Mouse (Mus musculus): ENCODE results near the gene Zer1. TPM values are rescaled to one million over a fixed set of nuclear protein-coding genes. Genes with fewer than 3 reads are reported as not detected.
"Not testable (repeated sequence)": the region's sequence is repeated elsewhere in the genome, so short reads cannot be mapped to it uniquely, and the experiment has no call there.

Zer1 gene
- total RNA-seq, 2 experiments from 2014 or later, result 160 to 173 TPM

- not testable (repeated sequence) for DNase-seq (ENCODE audit: low spot score in 2 of 2)
Observed at GRCm38 (mm10) chr2:30055310-30055709, 69.1 kb downstream of the Zer1 start.

GRCm38 (mm10) chr2:30051992-30052761 lies 72.2 kb downstream of the Zer1 start:
- no peak for DNase-seq (ENCODE audit: low spot score in 2 of 2)

- no peak for DNase-seq (ENCODE audit: low spot score in 2 of 2)
Observed at GRCm38 (mm10) chr2:30049831-30050230, 74.6 kb downstream of the Zer1 start.

GRCm38 (mm10) chr2:30048699-30049388 lies 75.5 kb downstream of the Zer1 start, which contains the start of gene Wdr34:
Gene Wdr34, minus strand, starts transcription at chr2:30048881.
- DNase-seq (ENCODE audit: low spot score in 2 of 2), result peak; percentile 98

GRCm38 (mm10) chr2:30048101-30048501 lies 76.3 kb downstream of the Zer1 start:
- no peak for DNase-seq (ENCODE audit: low spot score in 2 of 2)

Other genes starting within 250 kb of the Zer1 start
- gene Odf2, start 235.4 kb downstream of the Zer1 start, total RNA-seq (2021), result 100 to 1,000 TPM in 1 of 2 experiments, 10 to 100 TPM in 1; 91.4 to 107 TPM
- gene Gle1, start 189.2 kb downstream of the Zer1 start, total RNA-seq (2021), result 10 to 100 TPM; 44.8 to 47.3 TPM
- 1,000 to 10,000 TPM in 1 of 2 experiments, 100 to 1,000 TPM in 1; 959 to 1,004 TPM for gene Sptan1, start 159.0 kb downstream of the Zer1 start, total RNA-seq (2021)
- 10 to 100 TPM; 38.0 to 38.3 TPM for gene Wdr34, start 75.7 kb downstream of the Zer1 start, total RNA-seq (2021)
- gene Set, start 67.2 kb downstream of the Zer1 start, total RNA-seq (2021), result 100 to 1,000 TPM; 185 to 190 TPM
- gene Pkn3, start 46.9 kb downstream of the Zer1 start, total RNA-seq (2021), result 1 to 10 TPM; 1.2 to 2.3 TPM
- 10 to 100 TPM; 14.7 TPM for gene Zdhhc12, start 30.9 kb downstream of the Zer1 start, total RNA-seq (2021)
- 10 to 100 TPM; 71.7 to 74.4 TPM for gene Tbc1d13, start 9.2 kb upstream of the Zer1 start, total RNA-seq (2021)
- 10 to 100 TPM; 21.7 to 24.4 TPM for gene Endog, start 46.9 kb upstream of the Zer1 start, total RNA-seq (2021)
- 10 to 100 TPM; 30.8 to 34.4 TPM for gene Spout1, start 53.9 kb upstream of the Zer1 start, total RNA-seq (2021)
- 10 to 100 TPM; 19.7 to 22.4 TPM for gene Kyat1, start 81.3 kb upstream of the Zer1 start, total RNA-seq (2021)
- gene Lrrc8a, start 113.1 kb upstream of the Zer1 start, total RNA-seq (2021), result 10 to 100 TPM; 66.5 to 72.5 TPM
- 1 to 10 TPM; 6.7 to 7.3 TPM for gene Gm28035, start 116.0 kb upstream of the Zer1 start, total RNA-seq (2021)
- gene Phyhd1, start 141.6 kb upstream of the Zer1 start, total RNA-seq (2021), result 10 to 100 TPM; 23.1 to 24.0 TPM
- not detected for gene Gm28038, start 156.5 kb upstream of the Zer1 start, total RNA-seq (2021)
- gene Dolk, start 161.7 kb upstream of the Zer1 start, total RNA-seq (2021), result 10 to 100 TPM; 24.4 TPM
- gene Nup188, start 161.8 kb upstream of the Zer1 start, total RNA-seq (2021), result 10 to 100 TPM; 19.4 to 20.5 TPM
- 100 to 1,000 TPM; 241 to 246 TPM for gene Sh3glb2, start 234.8 kb upstream of the Zer1 start, total RNA-seq (2021)
- 100 to 1,000 TPM; 105 to 115 TPM for gene Miga2, start 239.6 kb upstream of the Zer1 start, total RNA-seq (2021)

Data from layer of hippocampus, postnatal 14 days (tissue).